Mouse (Mus musculus) kidney, adult 8-10 months (tissue): Measurements from ENCODE around the gene Mapk8ip2.
"Not testable (repeated sequence)": the region's sequence is repeated elsewhere in the genome, so short reads cannot be mapped to it uniquely, and the experiment has no call there.

Experiments used
- DNase-seq, 2 experiments: peaks; one replicate each; pipeline ENCODE4 v3.0.0; 2022

Gene Mapk8ip2

GRCm38 (mm10) chr15:89453865-89454478 lies at the start of gene Mapk8ip2:
Gene Mapk8ip2, plus strand, starts transcription at chr15:89453913.
- DNase-seq = no peak

GRCm38 (mm10) chr15:89404831-89405623 lies 48.7 kb upstream of the Mapk8ip2 start:
- DNase-seq = no peak

GRCm38 (mm10) chr15:89406691-89407090 lies 47.0 kb upstream of the Mapk8ip2 start:
- DNase-seq = no peak

GRCm38 (mm10) chr15:89410118-89410517 lies 43.6 kb upstream of the Mapk8ip2 start, which contains the start of gene Syce3:
Gene Syce3, minus strand, starts transcription at chr15:89410503.
- no peak for DNase-seq

- DNase-seq = no peak
Observed at GRCm38 (mm10) chr15:89415282-89415681, 38.4 kb upstream of the Mapk8ip2 start.

GRCm38 (mm10) chr15:89421938-89422337 lies 31.8 kb upstream of the Mapk8ip2 start:
- no peak for DNase-seq

DNA sequence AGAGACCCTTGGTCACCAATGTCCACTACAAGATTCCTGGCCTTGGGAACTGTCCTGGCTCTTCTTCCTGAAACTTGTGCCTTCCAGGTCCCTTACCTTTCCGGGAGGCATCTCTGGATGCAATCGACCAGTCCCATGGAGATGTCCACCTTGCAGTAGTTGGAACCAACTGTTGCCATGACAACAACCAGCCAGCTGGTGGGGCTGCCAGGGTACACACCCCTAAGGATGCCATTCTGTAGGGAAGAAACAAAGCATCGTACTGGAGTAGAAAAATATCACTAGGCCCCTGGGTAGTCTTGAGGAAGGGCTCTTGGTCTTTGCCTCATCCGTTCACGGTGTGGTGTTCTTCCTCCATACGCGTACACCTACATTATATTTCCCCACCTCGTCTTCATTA lies 29.1 kb upstream of the Mapk8ip2 start:
- no peak for DNase-seq

DNA sequence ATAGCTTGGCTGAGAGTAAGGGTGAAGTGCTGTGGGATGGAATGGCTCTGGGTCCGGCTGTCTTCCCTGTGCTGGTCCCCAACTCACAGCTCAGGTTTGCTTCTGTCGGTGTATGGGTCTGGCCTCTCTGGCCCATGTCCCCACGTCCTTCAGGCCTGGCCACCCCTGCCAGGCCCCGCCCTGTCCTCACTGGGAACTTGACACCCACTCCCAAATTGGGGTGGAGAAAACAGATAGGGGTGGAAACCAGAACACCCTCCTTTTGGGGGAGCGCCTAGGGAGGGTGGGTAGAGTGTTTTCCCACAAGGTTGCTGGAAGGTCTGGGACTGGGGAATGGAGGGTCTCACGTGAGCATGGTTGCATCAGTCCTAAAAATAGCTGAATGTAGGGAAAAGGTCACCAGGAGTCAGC lies 28.0 kb upstream of the Mapk8ip2 start, which contains the start of gene Cpt1b:
TSS of gene Cpt1b (minus strand) at position 153 of the 411 bp plus-strand sequence.
- peak; percentile 46 to 73 for DNase-seq

DNA sequence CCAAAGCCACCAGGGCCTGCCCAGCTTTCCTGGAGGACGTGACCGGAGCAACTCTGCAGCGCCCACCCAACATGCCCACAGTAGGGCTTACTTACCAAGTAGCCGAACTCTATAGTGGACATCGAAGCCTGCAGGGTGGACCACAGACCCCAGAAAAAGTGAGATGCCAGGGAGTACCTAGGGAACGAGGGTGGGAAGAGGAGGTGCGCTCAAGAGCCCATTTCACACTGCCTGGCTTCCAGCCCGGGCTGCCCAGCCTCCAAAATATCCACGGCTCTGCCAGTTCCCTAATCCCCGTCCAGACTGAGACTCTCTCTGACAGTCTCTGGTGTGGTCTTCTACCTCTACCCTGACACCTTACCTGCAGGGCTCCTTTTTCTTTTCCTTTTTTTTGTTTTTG lies 27.0 kb upstream of the Mapk8ip2 start:
- no peak for DNase-seq

DNA sequence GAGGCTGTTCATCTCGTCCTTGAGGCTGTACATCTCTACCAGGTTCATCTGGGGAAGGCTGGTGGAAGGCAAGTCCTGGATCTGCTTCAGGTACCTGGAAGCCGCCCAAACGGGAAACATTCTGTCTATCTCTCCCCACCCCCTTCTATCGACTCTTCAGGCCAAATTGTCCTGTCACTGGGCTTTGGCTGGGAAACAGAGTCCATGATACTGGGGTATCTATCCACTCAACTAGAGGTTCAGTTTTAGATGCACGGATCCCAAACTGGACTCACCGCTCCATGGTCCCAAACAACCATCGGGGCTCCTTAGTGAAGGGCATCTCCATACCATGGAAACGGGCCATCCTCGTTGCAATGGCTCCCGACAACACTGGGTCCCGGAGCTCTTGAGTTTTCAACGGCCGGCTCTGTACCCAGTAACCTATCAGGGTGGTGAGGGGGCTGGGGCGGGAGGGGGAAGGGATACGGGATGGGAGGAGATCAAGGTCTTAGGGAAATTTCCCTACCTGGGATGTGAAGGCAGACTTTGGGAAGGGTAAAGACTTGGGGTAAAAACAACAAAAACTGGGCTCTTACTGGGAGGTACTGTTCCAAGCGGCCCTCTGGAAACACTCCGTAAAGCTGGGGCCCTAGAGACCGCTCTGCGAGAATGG lies 25.4 kb upstream of the Mapk8ip2 start:
- DNase-seq = no peak

DNA sequence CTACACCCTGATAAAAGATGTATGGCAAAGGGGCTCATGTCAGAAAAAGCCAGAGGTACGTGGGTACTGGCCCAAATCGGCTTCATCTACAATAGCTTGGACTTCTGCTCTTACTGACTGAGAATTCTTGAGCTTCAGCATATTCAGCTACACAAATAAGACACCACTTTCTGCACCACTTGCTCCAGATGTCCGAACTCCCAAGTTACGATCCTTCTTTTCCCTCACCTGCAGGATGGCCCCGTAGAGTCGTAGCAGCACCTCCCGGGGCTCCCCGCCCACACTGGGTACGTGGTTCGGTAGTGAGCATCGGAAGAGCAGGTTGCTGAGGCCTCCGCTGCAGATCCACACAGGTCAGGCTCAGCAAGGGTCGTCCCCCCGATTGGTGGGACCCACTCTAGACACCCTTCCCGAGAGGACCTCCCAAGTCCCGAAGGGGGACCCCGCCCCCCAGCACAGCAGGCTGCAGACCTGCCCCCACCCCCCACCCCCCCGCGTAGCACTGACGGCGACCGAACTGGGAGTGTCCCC lies 24.8 kb upstream of the Mapk8ip2 start:
- DNase-seq = no peak

GRCm38 (mm10) chr15:89429352-89430221 lies 24.1 kb upstream of the Mapk8ip2 start, which contains the start of the genes C730034F03Rik, Gm44502 and Chkb:
Gene C730034F03Rik, plus strand, starts transcription at chr15:89429589.
Gene Gm44502, minus strand, starts transcription at chr15:89429696.
Gene Chkb, minus strand, starts transcription at chr15:89429908.
- peak; percentile 93 to 94 for DNase-seq

- DNase-seq = no peak
Observed at GRCm38 (mm10) chr15:89430341-89430740, 23.4 kb upstream of the Mapk8ip2 start.

DNA sequence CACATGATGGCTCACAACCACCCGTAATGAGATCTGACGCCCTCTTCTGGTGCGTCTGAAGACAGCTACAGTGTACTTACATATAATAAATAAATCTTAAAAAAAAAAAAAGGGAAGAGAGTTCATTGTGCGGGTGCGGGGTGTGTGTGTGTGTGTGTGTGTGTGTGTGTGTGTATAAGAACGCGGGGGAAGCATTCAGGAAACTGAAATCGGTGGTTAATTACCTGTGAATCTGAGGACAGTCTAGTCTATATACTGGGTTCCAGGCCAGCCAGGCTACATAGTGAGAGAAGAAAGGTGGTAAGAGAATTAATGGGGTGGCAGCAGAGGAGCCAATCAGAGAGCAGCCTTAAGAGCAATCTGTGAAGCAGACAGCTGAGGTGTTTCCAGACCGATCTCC lies 22.9 kb upstream of the Mapk8ip2 start:
- DNase-seq = not testable (repeated sequence)

GRCm38 (mm10) chr15:89431271-89431670 lies 22.4 kb upstream of the Mapk8ip2 start:
- no peak for DNase-seq

DNA sequence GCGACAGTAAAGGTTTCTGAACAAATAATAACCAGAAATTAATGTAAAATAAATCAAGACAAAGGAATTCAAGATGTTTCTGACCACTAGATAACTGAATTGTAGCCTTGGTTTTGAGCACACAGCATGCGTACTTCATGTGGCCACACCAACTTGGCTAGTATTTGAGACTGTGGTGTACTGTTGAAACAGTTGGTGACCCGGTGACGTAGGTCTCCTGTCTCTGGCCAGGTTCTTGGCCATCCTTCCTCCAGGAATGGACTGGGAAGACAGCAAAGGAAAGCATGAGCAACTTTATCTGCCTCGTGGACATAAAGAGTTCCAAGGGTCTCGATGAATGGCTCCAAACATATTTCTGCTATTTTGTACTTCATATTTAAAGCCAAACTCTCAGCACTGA lies 21.9 kb upstream of the Mapk8ip2 start:
- no peak for DNase-seq

- DNase-seq = no peak
Observed at GRCm38 (mm10) chr15:89432946-89433345, 20.8 kb upstream of the Mapk8ip2 start.

DNA sequence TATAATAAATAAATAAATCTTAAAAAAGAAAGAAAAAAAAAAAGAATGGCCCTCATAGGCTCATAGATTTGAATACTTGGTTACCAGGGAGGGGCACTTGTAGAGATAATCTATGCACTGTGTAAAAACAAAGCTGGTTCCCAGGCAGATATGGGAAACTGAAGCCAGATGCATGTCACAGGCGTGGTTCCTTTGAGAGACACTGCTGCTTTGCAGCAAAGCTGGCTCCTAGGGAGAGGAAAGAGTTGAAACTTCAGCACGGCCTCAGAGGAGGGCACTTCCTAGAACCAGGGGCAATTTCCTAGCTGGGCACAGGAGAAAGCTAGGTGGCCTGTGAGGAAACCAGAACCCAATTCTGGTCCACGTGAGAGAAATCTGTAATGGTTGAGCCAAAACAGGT lies 19.6 kb upstream of the Mapk8ip2 start:
- no peak for DNase-seq

GRCm38 (mm10) chr15:89435878-89436277 lies 17.8 kb upstream of the Mapk8ip2 start:
- DNase-seq = no peak

DNA sequence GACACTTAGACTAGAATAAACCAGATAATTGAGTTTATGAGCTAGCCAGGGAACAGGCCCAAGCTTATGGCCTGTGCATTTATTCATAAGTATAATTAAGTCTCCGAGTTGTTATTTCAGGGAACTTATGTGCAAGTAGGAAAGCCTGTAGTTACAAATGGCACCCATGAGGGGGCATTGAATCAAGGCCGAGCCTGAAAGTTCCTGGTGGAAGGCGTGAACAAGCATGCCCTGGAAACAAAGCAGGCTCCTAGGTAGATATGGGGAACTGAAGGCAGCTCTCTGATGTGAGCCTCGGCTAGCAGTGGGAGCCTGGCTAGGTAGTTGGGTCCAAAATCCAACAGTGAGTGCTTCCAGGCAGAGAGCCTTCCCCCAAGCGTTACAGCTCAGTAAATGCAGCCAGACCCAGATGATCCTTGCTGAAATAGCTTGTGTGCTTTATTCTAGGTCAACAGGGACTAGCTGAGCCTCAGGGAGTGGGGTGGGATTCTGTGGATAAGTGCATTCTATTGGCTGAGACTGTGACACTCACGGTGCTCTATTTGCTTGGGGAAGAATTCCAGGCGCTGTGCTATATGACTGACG lies 11.1 kb upstream of the Mapk8ip2 start:
- no peak for DNase-seq
